Mouse (Mus musculus): ENCODE results near the gene Slc12a1.
"Not testable (repeated sequence)": the region's sequence is repeated elsewhere in the genome, so short reads cannot be mapped to it uniquely, and the experiment has no call there.

The Slc12a1 gene

DNA sequence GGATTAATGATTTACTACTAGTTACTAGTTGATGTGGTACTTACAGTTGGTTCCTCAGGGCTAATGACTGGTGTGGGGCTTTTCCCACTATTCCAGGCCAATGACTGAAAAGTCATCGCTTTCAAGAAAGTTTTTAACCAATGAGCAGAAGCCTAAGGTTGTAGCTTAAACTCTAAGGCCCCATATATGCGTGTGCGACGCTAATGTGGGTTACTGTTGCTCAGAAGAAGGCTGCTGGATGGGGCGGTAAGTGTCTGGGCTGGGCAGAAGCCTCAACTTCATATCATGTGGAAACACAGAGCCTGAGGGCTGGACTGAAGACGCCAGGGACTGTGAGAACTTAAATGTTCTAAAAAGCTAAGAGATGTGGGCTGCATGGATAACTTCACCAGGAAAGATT lies at the start of gene Slc12a1:
Slc12a1 (plus strand) TSS at position 118 of the 400 bp plus-strand sequence.
- DNase-seq (ENCODE audit: low spot score in 2 of 2) = no peak

DNA sequence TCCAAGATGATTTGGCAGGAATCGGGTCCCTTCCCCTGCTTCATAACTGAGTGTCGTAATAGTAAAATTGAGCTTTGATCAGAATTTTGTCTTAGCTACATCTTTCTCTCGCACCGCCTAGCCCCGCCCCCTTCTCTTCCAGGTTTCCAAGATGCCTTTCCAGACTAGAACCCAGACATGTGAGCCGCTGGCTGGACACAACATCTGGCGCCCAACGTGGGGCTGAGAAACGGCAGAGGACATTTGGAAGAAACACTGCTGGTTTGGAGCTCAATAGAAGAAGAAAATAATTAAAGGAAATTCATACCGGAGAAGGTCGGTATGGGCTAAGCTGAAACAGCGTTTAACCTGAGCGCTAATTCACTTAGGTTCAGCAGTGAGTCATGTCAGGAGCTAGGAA lies 47.8 kb upstream of the Slc12a1 start:
- not testable (repeated sequence) for DNase-seq (ENCODE audit: low spot score in 2 of 2)

DNA sequence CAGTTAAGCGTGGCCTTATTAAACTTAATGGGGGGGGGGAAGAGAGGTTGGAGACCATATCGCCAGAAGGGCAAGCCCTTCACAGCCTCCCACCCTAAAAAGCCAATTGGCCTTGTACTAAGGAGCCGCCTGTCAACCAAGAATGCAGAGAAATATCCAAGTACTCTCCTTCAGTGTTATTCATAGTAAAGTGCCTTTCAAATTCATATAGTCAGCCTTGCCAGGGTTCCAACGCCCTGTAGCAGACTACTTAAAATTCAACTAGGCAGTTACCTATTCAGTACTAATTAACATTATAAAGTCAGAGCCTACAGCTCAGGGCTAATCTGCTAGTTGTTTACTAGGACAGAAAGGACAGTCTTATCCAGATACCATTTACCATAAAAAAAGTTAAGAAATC lies 45.8 kb upstream of the Slc12a1 start:
- DNase-seq (ENCODE audit: low spot score in 2 of 2) = not testable (repeated sequence)

DNA sequence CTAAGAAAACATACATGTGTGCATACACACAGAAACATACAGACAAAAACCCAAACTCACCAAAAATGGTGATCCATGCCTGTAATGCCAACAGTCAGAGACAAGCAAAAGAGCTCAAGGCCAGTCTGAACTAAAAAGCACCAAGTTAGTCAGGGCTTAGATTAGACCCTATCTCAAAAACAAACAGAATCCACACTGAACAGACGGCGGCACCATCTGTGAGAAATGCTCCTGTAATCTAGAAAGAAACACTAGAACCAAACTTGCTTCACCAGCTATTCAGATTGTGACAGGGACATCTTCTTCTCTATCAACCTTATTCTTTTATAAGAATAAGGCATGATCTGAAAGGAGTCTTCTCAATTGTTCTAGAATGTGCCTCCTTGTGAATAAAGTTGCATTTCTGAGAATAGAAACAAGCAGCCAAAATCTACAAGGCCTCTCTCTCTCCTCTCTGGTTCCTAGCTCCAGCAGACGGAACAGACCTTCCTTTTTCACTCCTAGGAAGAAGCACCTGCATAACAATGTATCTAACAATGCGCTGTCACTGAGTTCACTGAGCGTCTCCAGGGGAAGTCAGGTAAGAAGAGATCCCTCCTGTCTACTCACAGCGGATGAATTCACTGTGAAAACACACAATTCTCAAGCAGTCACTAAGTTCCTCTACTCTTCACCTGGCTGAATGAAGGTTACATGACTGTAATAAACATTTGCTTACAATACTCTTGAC lies 32.8 kb upstream of the Slc12a1 start:
- no peak for DNase-seq (ENCODE audit: low spot score in 2 of 2)

DNA sequence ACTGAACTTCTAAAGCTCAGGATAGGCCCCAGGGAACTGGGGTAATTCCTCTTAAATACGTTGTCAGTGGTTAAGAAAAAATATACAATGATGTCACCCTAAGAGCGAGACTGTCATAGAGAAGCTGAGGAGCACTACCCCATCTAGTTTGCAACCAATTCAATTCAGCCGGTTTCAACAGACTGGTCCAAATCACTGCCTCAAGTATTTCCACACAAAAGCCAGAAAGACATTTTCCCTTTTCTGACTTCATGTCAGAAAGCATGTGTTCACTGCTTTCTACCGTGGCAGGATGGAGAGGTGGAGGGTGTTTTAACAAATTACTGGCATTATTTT lies 30.0 kb upstream of the Slc12a1 start:
- no peak for DNase-seq (ENCODE audit: low spot score in 2 of 2)

DNA sequence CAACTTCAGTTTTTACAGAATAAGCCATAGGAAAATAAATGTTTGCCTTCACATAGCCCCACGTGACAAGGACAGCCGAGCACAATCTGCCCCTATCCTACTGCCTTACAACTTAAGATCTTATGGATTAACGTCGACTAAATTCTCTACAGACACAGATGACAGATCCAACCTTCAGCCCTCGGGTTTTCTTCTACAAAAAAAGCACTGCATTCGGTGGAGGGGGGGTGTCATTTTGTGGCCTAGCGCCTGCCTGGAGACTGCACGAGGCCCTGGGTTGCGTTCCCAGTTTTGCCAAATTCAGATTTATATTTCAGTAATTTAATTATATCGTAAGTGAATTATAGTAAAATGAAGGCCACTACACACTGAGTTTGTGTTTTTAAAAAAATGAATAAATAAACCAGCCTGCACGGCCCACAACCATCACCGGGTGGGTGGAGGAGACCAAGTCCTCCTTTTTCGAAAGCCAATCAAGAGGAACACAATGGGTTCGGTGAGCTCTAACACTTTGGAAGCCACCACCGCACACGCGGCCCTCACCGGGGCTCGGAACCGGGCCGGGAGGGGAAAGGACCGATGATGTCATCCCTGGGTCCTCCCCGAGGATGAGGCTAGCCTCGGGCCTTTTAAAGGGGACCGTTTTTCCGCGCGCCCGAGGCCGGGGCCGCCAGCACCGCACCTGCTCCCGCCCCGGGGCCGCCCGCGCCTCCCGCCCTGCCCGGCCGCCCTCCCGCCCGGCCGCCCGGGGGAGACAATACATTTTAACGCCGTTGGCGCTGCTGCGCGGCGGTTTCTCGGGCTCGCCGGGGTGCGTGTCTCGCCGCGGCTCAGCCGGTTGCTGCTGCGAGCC lies 29.5 kb upstream of the Slc12a1 start:
- DNase-seq (ENCODE audit: low spot score in 2 of 2) = peak in 1 of 2 experiments; percentile 46

DNA sequence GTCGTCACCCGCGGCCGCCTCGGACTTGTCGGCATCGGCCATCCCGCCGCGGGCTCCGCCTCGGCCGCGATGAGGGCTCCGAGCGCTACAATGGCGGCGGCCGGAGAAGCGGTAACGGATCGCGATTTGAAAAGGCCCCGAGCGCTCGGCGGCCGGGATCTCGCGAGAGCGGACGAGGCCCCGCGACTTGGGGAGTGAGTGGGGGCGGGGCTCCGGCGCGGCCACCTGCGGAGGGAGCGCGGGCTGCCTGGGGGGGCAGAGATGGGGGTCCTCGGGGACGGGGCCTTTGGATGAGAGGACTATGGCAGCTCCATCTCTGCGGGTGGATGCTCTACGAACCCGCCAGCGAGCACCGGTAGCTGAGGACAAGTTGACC lies 28.8 kb upstream of the Slc12a1 start, which contains the start of gene Myef2:
Myef2 (minus strand) TSS at position 185 of the 376 bp plus-strand sequence.
- DNase-seq (ENCODE audit: low spot score in 2 of 2) = peak; percentile 79 to 91

DNA sequence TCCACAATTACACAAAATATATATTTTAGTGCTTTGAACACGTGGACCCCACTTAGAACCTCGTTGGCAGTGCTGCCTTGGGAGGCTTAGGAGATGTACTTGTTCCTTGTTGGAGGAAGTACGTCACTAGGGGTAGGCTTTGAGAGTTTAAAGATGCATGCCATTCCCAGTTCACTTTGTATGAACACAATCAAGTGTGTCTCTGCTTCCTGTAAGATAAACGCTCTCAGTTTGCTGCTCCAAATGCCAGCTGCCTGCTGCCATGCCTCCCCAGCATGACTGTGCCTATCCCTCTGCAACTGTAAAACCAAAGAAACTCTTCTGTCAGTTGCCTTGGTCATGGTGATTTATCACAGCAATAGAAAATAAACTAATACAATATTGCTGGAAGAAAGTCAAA lies 26.5 kb upstream of the Slc12a1 start:
- DNase-seq (ENCODE audit: low spot score in 2 of 2) = no peak

DNA sequence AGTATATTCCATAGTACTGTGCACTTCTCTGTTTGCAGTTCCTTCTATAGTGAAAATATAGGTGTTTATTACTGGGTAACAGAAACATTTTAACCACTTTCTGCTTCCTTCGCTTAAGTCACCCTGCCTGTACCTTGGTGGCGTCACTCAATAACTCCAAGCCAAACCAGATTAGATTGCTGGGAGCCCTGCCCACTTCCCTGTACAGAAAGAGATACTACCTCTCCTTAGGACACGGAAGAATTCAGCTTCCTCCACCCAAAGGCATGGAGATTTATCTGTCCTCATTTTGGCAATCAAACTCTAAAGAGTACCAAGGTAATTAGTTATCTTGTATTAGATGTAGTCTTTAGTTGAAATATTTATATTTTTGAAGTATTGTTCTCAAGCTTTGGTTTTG lies 25.5 kb upstream of the Slc12a1 start:
- DNase-seq (ENCODE audit: low spot score in 2 of 2) = no peak

DNA sequence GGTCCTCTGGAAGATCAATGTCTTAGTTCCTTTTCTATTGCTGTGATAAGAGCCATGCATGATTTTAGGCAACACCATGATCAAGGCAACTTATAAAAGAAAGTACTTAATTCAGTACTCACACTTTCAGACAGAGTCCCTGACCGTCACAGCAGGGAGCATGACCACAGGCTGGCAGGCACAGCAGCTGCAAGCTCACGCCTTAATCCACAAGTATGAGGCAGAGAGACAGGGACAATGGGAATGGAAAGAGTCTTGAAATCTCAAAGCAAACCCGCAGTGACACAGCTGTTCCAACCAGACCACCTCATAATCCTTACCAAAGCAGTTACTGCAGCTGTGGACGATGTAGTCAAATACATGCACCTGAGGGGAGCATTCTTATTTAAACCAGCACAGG lies 18.2 kb upstream of the Slc12a1 start:
- DNase-seq (ENCODE audit: low spot score in 2 of 2) = no peak

DNA sequence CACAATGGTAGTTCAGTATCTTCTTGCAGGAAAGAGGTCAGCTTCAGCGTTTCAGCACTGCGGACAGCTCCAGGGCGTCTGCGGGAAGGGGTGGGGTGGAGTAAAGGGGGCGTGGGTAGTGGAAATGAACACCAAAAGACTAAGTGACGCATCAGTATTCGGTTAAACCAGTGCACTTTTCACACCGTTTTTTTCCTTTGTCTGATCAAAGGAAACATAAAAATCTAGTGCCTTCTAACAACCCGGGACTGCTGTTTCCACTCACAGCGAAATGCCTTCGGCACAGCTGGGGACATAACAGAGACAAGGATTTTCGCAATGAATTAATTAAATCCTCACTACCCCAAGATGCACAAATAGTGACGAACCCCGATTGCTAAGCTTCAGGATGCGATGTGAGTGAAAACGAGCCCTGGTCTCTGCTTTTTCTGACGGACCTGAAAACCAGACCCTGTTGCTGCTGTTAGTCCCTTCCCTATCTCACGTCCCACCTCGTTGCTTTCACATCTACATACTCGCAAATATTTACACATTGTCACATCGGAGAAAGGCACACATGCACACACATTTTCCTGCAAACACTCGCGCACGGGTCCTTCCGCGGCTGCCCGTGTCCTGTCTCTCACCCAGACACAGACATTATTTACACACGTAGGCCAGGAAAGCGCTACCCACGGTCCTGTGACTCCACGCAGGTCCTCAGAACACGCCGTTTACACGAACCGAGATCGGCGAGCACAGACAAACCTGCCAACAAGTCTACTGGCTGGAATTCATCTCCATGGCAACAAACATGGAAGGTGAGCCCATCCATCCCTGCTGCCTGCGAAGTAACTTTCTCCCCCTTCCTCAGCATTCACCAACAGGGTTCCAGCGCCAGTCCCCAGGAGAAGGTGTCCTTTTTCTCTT lies 16.1 kb upstream of the Slc12a1 start, which contains the start of gene Ctxn2:
Ctxn2 (plus strand) TSS at position 790 of the 909 bp plus-strand sequence.
- peak in 1 of 2 experiments; percentile 35 for DNase-seq (ENCODE audit: low spot score in 2 of 2)

DNA sequence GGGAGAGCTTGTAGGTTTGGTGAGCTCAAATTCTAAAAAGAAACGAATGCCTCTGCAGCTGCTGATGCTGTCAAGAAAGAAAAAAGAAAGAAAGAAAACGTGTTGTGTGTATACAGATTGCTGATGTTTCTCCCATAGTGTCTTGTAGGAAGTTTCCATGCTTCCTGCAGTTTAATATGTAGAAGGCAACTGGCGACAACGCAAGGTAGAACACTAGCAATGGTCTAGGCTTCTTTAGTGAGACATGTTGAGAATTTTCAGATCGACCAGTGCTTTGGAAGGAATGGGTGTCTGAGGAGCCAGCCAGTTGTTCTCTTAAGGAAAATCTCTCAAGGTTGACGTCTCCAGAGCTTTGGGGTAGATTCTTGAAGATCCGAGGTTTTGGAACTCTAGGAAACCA lies 15.5 kb upstream of the Slc12a1 start:
- no peak for DNase-seq (ENCODE audit: low spot score in 2 of 2)

DNA sequence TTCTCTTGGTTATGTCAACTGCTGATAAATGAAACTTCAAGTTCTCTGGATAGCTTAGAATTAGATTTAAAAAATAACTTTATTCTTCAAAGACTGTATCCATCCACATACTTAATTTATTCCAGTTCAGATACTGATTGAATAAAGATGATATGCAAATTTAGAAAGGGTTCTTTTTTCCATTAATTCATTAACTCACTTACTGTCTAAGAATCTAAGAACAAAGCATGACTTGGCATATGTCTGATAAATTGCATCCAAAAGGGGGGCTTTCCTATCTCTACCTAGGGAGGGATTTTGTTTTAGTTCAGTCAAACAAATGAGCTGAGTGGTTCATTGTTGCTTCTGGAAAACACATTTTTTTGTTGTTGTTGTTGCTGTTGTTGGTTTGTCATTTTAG lies 10.0 kb upstream of the Slc12a1 start:
- no peak for DNase-seq (ENCODE audit: low spot score in 2 of 2)

DNA sequence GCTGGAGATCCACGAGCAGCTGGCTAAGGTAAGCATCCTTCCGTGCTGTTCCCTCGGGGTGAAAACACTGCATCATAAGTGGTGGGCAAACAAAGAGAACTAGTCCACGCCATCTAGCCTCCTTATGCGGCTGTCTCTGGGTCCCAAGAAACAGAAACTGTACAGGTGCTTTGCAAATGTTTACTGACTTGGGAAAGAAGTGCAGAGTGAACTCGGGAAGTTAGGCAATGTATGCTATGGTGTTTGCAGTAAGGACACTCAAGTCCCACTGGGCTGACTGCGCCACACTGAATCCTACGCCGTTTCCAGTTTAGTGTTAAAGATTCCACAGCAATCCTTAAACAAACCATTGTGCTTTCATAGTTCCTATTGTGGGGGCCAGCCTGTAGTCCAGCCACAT lies 2.0 kb downstream of the Slc12a1 start:
- DNase-seq (ENCODE audit: low spot score in 2 of 2) = no peak

DNA sequence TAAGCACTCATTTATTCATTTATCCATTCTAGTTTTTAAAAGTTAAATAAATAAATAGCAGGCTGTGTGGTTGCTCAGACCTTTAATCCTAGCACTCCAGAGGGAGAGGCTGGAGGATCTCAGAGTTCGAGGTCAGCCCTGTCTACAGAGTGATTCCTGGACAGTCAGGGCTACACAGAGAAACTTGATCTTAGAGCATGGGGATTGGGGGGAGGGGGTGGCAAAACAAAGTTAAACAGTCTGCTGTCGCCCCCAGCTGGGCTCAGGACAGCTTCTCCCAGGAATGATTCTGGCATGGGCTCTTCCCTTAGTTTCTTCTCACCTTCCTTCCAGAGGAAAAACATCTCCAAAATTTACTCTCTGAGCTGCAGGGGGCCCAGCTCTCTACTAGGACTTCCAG lies 3.2 kb downstream of the Slc12a1 start:
- DNase-seq (ENCODE audit: low spot score in 2 of 2) = no peak

DNA sequence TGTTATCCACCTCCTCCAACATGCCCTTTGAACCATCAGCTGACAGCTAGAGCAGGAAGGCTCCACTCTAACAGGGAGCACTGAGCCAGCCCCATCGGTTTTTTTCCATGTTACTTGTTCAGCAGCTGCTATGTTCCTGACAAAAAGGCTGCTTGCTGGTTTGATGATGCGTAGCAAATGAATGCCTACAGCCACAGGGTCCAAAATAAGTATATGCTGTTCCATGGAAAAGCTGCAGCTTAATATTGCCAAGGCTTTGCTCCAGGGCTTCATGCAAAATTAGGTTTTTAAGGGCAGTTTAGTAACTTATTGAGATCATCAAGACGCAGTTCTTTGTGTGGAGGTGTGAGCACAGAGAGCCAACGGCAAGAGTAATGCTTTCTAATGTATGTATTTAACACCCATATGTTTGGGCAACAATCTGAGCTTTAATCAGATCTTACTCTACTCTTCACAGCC lies 9.7 kb downstream of the Slc12a1 start:
- DNase-seq (ENCODE audit: low spot score in 2 of 2) = no peak

DNA sequence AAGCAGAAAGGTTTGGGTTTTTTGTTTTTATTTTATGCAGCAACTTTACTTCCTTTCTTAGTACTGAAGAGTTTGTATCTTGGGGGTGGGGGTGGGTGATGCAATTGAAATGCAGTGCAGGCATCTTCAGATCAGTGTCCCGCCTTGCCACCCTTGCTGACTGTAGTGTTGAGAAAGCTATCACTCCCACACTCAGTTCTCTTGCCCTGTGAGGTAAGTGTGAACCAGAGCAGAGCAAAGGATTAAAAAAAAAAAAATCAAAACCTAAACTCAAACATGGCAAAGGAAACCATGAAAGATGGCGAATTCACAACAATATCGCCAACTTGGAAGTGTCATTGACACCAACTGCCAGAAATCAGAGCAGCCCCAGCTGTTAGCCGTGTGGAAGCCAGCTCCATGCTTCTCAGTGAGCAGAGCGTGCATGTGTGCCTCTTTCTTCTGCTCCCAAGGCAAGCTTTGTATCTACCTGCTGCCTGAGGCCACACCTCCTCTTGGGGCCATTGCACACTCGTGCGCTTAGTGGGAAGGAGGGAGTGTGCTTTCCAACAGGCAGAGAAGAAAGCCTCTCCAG lies 26.0 kb downstream of the Slc12a1 start:
- peak in 1 of 2 experiments; percentile 10 for DNase-seq (ENCODE audit: low spot score in 2 of 2)

DNA sequence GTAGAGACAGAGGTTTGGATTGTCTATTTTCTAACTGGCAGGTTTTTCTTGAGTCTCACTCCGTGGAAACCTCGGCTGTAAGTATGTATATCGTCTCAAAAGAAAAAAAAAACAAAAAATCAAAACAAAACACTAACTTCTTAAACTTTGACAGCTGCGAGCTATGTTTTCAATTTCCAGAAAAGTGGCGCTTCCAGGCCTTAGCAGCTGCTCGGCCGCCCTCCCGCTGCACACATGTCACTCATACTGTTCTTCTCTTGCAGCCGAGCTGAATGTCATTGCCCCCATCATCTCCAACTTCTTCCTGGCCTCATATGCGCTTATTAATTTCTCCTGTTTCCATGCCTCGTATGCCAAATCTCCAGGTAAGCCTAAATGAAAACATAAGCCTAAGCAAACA lies 35.6 kb downstream of the Slc12a1 start:
- no peak for DNase-seq (ENCODE audit: low spot score in 2 of 2)

DNA sequence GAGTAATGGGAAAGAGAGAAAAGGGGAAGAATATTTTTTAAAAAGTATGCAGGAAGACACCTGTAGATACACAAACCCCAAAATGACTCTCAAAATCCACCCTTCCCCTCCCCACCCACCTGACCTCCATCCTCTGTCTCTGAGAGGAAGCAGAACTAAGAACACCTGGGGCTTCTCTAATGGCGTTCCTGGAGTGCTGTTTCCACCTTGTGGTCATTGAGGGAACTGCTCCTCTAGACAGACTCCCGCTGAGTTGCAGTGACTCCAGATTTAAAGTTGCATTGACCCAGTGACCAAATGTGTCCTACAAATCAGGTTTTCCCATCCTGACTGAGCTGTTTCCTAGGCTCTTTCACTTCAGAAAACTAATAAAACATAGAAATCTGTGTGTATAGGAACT lies 36.9 kb downstream of the Slc12a1 start:
- peak; percentile 51 to 76 for DNase-seq (ENCODE audit: low spot score in 2 of 2)

DNA sequence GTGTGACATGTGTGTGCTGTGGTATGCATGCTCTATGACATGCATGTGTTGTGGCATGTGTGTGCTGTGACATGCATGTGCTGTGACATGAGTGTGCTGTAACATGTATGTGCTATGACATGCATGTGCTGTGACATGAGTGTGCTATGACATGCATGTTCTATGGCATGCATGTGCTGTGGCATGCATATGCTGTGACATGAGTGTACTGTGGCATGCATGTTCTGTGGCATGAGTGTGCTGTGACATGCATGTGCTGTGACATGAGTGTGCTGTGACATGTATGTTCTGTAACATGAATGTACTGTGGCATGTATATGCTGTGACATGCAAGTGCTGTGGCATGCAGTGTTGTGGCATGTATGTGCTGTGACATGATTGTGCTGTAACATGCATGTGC lies 40.6 kb downstream of the Slc12a1 start:
- DNase-seq (ENCODE audit: low spot score in 2 of 2) = no peak

DNA sequence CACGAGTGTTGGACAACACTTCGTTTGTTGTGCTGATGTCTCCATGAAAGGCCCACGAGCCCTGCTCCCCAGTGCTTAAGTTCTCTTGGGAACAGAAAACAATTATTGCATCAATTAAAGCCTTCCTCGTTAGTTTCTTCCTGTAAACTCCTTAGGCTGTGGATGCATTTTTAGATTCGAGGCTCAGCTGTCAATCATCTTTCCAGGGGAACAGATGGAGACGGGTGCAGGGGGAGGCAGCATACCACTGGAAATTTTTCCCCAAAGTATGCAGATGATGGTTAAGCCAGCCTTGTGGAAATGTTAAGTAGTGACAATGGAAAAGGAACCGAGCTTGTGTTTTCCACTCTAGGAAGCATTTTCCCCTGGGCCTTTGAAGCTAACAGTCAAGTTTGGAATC lies 44.5 kb downstream of the Slc12a1 start:
- DNase-seq (ENCODE audit: low spot score in 2 of 2) = no peak

Data from cerebellum, postnatal 4 days (tissue).